In genomic region chr16:23475651-23476050, GRCm38 (mm10) we compare ENCODE assay signal across 41 mouse cellular contexts. TPM values are rescaled to one million over a fixed set of nuclear protein-coding genes. Genes with fewer than 3 reads are reported as not detected.
"Had no signal": no experiment of that assay in that cellular context is flagged by ENCODE, and none has a peak within 500 bp of the region (broad histone marks: within the 10 kb centered on the region; RNA-seq: fewer than 3 reads in every experiment).

No protein-coding gene starts in this region.

- H3K4me2 ChIP-seq: heart, embryonic 11.5 days; heart, embryonic 13.5 days; heart, embryonic 15.5 days; hindbrain, embryonic 12.5 days; hindbrain, embryonic 13.5 days; hindbrain, embryonic 14.5 days; hindbrain, embryonic 15.5 days; intestine, embryonic 15.5 days; kidney, embryonic 15.5 days had no signal

- H3K4me1 ChIP-seq: heart, embryonic 10.5 days; heart, embryonic 13.5 days; heart, embryonic 15.5 days; hindbrain, embryonic 10.5 days; hindbrain, embryonic 12.5 days; hindbrain, embryonic 13.5 days; hindbrain, embryonic 15.5 days; intestine, embryonic 15.5 days; kidney, embryonic 15.5 days had no signal

- DNase-seq: heart, postnatal 10 days; heart, postnatal 14 days; heart, postnatal 36 days; heart, postnatal 4 days; kidney, adult 11 months; kidney, adult 18-20 months; kidney, adult 2 months; kidney, adult 8-10 months; kidney, adult 9 months; kidney, postnatal 10 days; kidney, postnatal 14 days; kidney, postnatal 25 days; kidney, postnatal 36 days; kidney, postnatal 4 days; layer of hippocampus, adult 9-11 months; layer of hippocampus, postnatal 36 days had no signal

- ATAC-seq: hindbrain, embryonic 16.5 days; hindbrain, postnatal 0 days; inflammation-experienced regulatory T-cells, adult 6 months; intestine, embryonic 15.5 days; intestine, embryonic 16.5 days; intestine, postnatal 0 days had no signal

- H3K27ac ChIP-seq: heart, embryonic 10.5 days; heart, embryonic 13.5 days; heart, embryonic 15.5 days; hindbrain, embryonic 10.5 days; hindbrain, embryonic 12.5 days; hindbrain, embryonic 13.5 days; hindbrain, embryonic 14.5 days; hindbrain, embryonic 15.5 days; hindbrain, postnatal 0 days; intestine, embryonic 15.5 days; kidney, embryonic 15.5 days; kidney, postnatal 0 days; layer of hippocampus, adult 2 months had no signal

- H3K27me3 ChIP-seq: heart, embryonic 15.5 days; hindbrain, embryonic 12.5 days; hindbrain, embryonic 13.5 days; hindbrain, embryonic 15.5 days; intestine, embryonic 15.5 days; kidney, embryonic 15.5 days had no signal

- H3K9me3 ChIP-seq: heart, embryonic 10.5 days; heart, embryonic 13.5 days; heart, embryonic 15.5 days; hindbrain, embryonic 10.5 days; hindbrain, embryonic 12.5 days; hindbrain, embryonic 13.5 days; hindbrain, embryonic 15.5 days; intestine, embryonic 15.5 days; kidney, embryonic 15.5 days had no signal

- H3K9ac ChIP-seq: heart, embryonic 13.5 days; heart, embryonic 15.5 days; hindbrain, embryonic 12.5 days; hindbrain, embryonic 13.5 days; hindbrain, embryonic 14.5 days; hindbrain, embryonic 15.5 days; intestine, embryonic 15.5 days; kidney, embryonic 15.5 days had no signal

- H3K4me3 ChIP-seq: heart, embryonic 10.5 days; heart, embryonic 13.5 days; heart, embryonic 15.5 days; hindbrain, embryonic 10.5 days; hindbrain, embryonic 12.5 days; hindbrain, embryonic 13.5 days; hindbrain, embryonic 15.5 days; intestine, embryonic 15.5 days; kidney, embryonic 15.5 days; layer of hippocampus, adult 2 months had no signal

- H3K36me3 ChIP-seq: heart, embryonic 10.5 days; heart, embryonic 13.5 days; heart, embryonic 15.5 days; hindbrain, embryonic 10.5 days; hindbrain, embryonic 12.5 days; hindbrain, embryonic 15.5 days; intestine, embryonic 15.5 days; kidney, embryonic 15.5 days had no signal

RNA-seq across cellular contexts. Expression of gene Masp1, which starts 45.0 kb away (rescaled TPM):
- polyA plus RNA-seq: inflammation-experienced regulatory T-cells, adult 6 months had no signal

RNA-seq across cellular contexts. Expression of gene Rtp1, which starts 46.7 kb away (rescaled TPM):
- polyA plus RNA-seq: heart, embryonic 10.5 days; heart, embryonic 11.5 days; heart, embryonic 13.5 days; heart, embryonic 14.5 days; heart, embryonic 15.5 days; heart, embryonic 16.5 days; heart, postnatal 0 days; hindbrain, embryonic 10.5 days; hindbrain, embryonic 11.5 days; hindbrain, embryonic 12.5 days; hindbrain, embryonic 14.5 days; inflammation-experienced regulatory T-cells, adult 6 months; intestine, embryonic 14.5 days; intestine, embryonic 15.5 days; intestine, embryonic 16.5 days; intestine, postnatal 0 days; kidney, embryonic 14.5 days; kidney, embryonic 15.5 days; kidney, postnatal 0 days; large intestine, adult 2 months had no signal
